Mouse (Mus musculus) stomach, postnatal 0 days (tissue): ENCODE results near the gene Fbxw2. TPM values are rescaled to one million over a fixed set of nuclear protein-coding genes. Genes with fewer than 3 reads are reported as not detected.
A peak's percentile ranks its signal among the peaks of the same experiment; 100 is the strongest.

Source experiments
- ATAC-seq: fragments of 200-750 bp; cut with Nextera tagmentation; 2 replicates; pipeline ENCODE4 v1.8.0; 2017; ENCODE audit not compliant: low FRiP score, low TSS enrichment
- DNase-seq: peaks from one replicate; pipeline ENCODE4 v3.0.0-alpha.2; 2016; ENCODE audit warnings: low spot score
- H3K27ac ChIP-seq: fragments of 300-500 bp; sonication (generic); replicated peaks from 2 replicates; pipeline ENCODE4 v1.5.1; 2014; ENCODE audit warnings: mild to moderate bottlenecking, control low read depth
- H3K27me3 ChIP-seq: fragments of 300-500 bp; sonication (generic); 2 replicates; pipeline ENCODE4 v1.6.1; 2014; ENCODE audit warnings: low read length; ENCODE audit not compliant: control insufficient read depth, insufficient read depth
- H3K36me3 ChIP-seq: fragments of 300-500 bp; sonication (generic); 2 replicates; pipeline ENCODE4 v1.6.1; 2014; ENCODE audit warnings: low read length, mixed read lengths; ENCODE audit not compliant: control insufficient read depth, insufficient read depth
- H3K4me1 ChIP-seq: fragments of 300-500 bp; sonication (generic); replicated peaks from 2 replicates; pipeline ENCODE4 v1.6.1; 2014; ENCODE audit warnings: antibody characterized with exemption; ENCODE audit not compliant: control insufficient read depth, insufficient read depth
- H3K4me2 ChIP-seq: fragments of 300-500 bp; sonication (generic); replicated peaks from 2 replicates; pipeline ENCODE4 v1.6.1; 2014; ENCODE audit warnings: low read depth, mild to moderate bottlenecking, control low read depth, moderate library complexity
- H3K4me3 ChIP-seq: fragments of 300-500 bp; sonication (generic); 2 replicates; pipeline ENCODE4 v1.5.1; 2014; ENCODE audit warnings: low read depth, low read length, control low read depth
- H3K9ac ChIP-seq: fragments of 300-500 bp; sonication (generic); 2 replicates; pipeline ENCODE4 v1.6.1; 2014; ENCODE audit warnings: mild to moderate bottlenecking, low read length, control low read depth, mixed read lengths
- H3K9me3 ChIP-seq: fragments of 300-500 bp; sonication (generic); 2 replicates; pipeline ENCODE4 v1.6.1; 2016; ENCODE audit warnings: low read length; ENCODE audit not compliant: control insufficient read depth
- CTCF ChIP-seq: IDR thresholded peaks from 2 replicates; pipeline ENCODE4 v1.5.1; 2016; ENCODE audit warnings: antibody characterized with exemption, low read depth, mild to moderate bottlenecking, moderate library complexity
- EP300 ChIP-seq: optimal IDR thresholded peaks from 2 replicates; pipeline ENCODE3; 2016; ENCODE audit warnings: antibody characterized with exemption
- WGBS: fragments of 180-500 bp; shearing (Covaris S2); extraction: QIAGEN DNeasy Blood & Tissue Kit; methylation state at CpG from one replicate; pipeline ENCODE4 v1.1.7; 2014; 5-methylcytosine and 5-hydroxymethylcytosine counted together
- polyA plus RNA-seq: library from polyadenylated mRNA; unstranded; fragments of >200 nt; fragmentation: Nextera tagmentation; extraction: Ambion mirVana; gene quantifications from 2 replicates; pipeline ENCODE4 v1.2.1, GENCODE M21; 2015

Fbxw2 gene
- polyA plus RNA-seq = 54.2 and 56.3 TPM in 2 replicates

DNA sequence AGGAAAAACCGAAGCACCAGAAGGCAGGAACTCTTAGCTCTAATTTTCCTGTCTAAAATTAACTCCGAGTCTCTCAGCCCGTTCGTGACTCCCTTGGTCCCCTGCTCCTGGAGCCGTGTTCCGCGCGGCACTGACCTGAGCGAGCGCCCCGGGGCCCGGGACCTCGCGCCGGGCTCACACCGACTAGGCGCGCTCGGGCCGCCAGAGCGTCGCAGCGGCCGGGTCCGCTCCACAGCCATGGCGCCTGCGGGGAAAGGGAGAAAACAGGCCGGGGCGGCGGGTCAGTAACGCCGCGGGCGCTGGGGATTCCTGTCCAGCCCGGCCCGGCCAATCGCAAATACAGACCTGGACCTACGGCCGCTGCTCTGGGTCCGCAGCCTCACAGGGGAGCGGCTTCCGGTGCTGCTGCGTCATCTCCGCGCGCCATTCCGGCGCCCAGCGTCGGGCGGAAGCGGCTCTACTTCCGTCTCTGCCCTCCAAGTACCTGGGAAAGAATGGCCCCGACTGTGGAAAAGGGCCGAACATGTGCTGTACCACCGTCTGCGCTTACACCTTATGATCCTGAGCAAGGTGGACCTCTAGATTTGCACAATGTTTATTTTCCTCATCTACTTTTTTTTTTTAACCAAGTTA, at the start of gene Fbxw2:
Gene Fbxw2, minus strand, starts transcription at position 485 of the 633 bp plus-strand sequence.
- peak within 1 kb of the TSS; percentile 60 for H3K4me2 ChIP-seq
- H3K27ac ChIP-seq = peak within 1 kb of the TSS; percentile 94
- H3K9me3 ChIP-seq = no peaks in the 10 kb centered on the region
- peak within 1 kb of the TSS; percentile 94 for H3K9ac ChIP-seq
- no peaks in the 10 kb centered on the region; the same call in 1 of the 2 replicates for H3K4me1 ChIP-seq
- 0 out of 2 replicates have a peak, but pooled peaks cover 3% of the 10 kb centered on the region for H3K36me3 ChIP-seq
- H3K27me3 ChIP-seq = no peaks in the 10 kb centered on the region
- peak within 1 kb of the TSS; percentile 96 for H3K4me3 ChIP-seq
- ATAC-seq (peak; percentile 99), DNase-seq (peak; percentile 96)
- TF ChIP-seq EP300 = peak; percentile 39
- TF ChIP-seq CTCF = no peak
- under 1% methylated on average over 54 of the region's 57 CpGs for WGBS

DNA sequence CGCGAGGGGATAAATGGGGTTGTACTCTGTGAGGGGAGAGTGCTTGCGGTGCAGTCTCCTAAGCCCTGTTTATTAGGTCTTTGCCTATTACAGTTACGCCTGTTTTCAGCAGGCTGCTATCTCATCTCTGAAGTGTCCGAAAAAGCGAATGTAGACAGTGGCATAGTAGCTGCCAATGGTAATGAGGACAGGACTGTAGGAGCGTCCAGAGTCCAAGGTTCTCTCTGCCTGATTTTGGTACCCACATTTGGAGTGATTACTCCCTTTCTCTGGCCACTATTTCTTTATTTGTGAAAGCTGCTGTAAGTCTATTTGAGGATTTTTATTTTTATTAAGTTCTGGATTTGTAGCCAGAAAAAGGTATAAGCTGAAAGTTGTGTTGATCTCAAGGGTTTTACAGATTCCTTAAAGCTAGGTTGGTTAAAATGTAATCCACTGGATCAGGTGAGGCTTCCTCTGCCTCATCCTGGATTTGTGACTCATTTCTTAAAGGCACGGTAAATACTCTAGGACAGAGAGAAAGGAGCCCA, 48.8 kb upstream of the Fbxw2 start, which contains the start of gene Psmd5:
Gene Psmd5, minus strand, starts transcription at position 153 of the 530 bp plus-strand sequence.
- TF ChIP-seq EP300 = no peak
- TF ChIP-seq CTCF = no peak
- Histone ChIP-seq H3K27me3 (no peaks in the 10 kb centered on the region), H3K9ac (peak within 1 kb of the TSS; percentile 45; the same call in 1 of the 2 replicates), H3K27ac (no peak within 1 kb of the TSS), H3K36me3 (no peaks in the 10 kb centered on the region), H3K4me1 (no peaks in the 10 kb centered on the region), H3K4me3 (peak within 1 kb of the TSS; percentile 18), H3K4me2 (peak within 1 kb of the TSS; percentile 37), H3K9me3 (no peaks in the 10 kb centered on the region)
- ATAC-seq (no peak), DNase-seq (no peak)
- 14% methylated on average over 8 of the region's 8 CpGs for WGBS

DNA sequence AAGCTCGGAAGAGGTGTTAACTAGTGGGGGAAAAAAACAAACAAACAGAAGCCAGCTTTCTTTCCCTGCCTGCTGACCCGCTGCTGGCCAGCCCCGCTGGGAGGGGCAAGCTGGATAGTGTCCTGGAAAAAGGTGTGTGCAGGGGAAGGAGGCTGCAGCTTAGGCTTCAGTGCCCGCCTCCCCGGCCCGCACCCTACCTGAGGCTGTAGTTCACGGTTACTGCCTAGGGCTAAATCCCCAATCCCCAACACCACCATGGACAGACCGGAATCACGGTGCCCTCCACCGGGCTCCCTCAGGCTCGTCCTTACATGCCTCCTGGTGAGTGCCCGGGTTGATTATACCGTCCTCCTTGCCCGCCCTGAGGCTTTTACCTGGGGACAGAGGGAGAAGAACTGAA, 48.2 kb upstream of the Fbxw2 start, which contains the start of gene Cutal:
Gene Cutal, plus strand, starts transcription at position 126 of the 400 bp plus-strand sequence.
- DNase-seq (peak; percentile 70), ATAC-seq (no peak; the same call in 1 of the 2 replicates)
- no peak for TF ChIP-seq EP300
- no peak for TF ChIP-seq CTCF
- no peaks in the 10 kb centered on the region for H3K9me3 ChIP-seq
- H3K27ac ChIP-seq = no peak within 1 kb of the TSS
- H3K36me3 ChIP-seq = no peaks in the 10 kb centered on the region
- peak within 1 kb of the TSS; percentile 37 for H3K4me2 ChIP-seq
- H3K27me3 ChIP-seq = no peaks in the 10 kb centered on the region
- peak within 1 kb of the TSS; percentile 18 for H3K4me3 ChIP-seq
- WGBS = 4% methylated on average over 14 of the region's 14 CpGs
- peak within 1 kb of the TSS; percentile 45; the same call in 1 of the 2 replicates for H3K9ac ChIP-seq
- H3K4me1 ChIP-seq = 0 out of 2 replicates have a peak, but pooled peaks cover 3% of the 10 kb centered on the region

DNA sequence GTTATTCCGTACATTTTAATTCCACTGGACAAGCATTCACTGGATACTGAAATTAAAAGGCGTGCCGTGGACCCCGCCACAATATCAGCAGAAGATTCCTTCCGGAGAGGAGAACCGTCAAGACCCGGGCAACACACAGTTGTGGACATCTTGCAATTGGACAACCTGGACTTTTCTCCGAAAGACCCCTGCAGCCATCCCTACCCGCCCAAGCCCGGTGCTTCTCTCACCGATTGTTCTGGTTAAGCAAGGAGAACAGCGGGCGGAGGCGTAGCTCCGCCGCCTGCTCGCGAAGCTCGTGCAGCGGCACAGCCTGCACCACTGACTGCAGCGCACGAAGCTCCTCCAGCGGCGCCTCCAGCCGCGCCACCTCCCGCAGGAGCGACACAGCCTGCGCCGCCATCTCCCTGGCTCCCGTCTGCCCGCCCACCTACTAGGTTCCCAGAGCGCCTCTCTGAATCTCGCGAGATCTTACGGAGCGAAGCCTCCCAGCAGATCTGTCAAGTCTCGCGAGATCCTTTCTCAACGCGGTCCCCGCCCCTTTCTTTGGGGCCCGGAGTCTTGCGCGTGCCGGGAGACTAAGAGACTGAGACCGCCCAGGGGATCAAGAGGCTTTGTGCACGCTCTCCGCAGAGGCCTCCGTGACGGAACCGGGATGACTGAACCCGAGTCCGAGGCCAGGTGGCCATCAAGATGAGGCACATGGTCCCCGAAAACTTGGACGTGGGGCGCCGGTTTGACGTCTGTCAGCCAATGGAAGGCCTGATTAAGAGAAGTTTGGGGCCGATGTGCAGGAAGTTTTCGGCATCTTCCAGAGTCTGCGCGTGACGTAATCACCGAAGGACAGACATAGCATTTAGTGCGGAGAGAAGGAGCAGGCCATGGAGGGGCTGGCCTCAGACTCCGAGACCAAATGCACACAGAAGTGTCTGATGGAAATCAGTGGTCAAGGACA, 44.7 kb upstream of the Fbxw2 start:
- H3K9me3 ChIP-seq = no peaks in the 10 kb centered on the region
- peak overlapping the region; percentile 79 for H3K9ac ChIP-seq
- TF ChIP-seq CTCF = peak; percentile 12; the same call in 1 of the 2 replicates
- TF ChIP-seq EP300 = peak; percentile 100
- peak overlapping the region; percentile 77 for H3K4me3 ChIP-seq
- ATAC-seq (peak; percentile 98), DNase-seq (peak; percentile 98)
- H3K4me2 ChIP-seq = peak overlapping the region; percentile 79
- WGBS = under 1% methylated on average over 67 of the region's 67 CpGs
- H3K36me3 ChIP-seq = peaks cover 5% of the 10 kb centered on the region; the same call in 1 of the 2 replicates
- 0 out of 2 replicates have a peak, but pooled peaks cover 3% of the 10 kb centered on the region for H3K4me1 ChIP-seq
- H3K27ac ChIP-seq = peak overlapping the region; percentile 95
- H3K27me3 ChIP-seq = no peaks in the 10 kb centered on the region

GRCm38 (mm10) chr2:34869680-34870079, 43.6 kb upstream of the Fbxw2 start:
- ATAC-seq = no peak
- WGBS = 29% methylated on average over 5 of the region's 5 CpGs
- no peak overlapping the region for H3K9ac ChIP-seq
- H3K27me3 ChIP-seq = no peaks in the 10 kb centered on the region
- H3K9me3 ChIP-seq = no peaks in the 10 kb centered on the region
- H3K36me3 ChIP-seq = peaks cover 10% of the 10 kb centered on the region; the same call in 1 of the 2 replicates
- no peak overlapping the region for H3K27ac ChIP-seq
- no peak for DNase-seq
- H3K4me3 ChIP-seq = peak overlapping the region; percentile 77
- TF ChIP-seq CTCF = no peak
- no peak for TF ChIP-seq EP300
- H3K4me2 ChIP-seq = peak overlapping the region; percentile 79
- 0 out of 2 replicates have a peak, but pooled peaks cover 3% of the 10 kb centered on the region for H3K4me1 ChIP-seq
